Mouse (Mus musculus): ENCODE results near the gene Prkg1. TPM values are rescaled to one million over a fixed set of nuclear protein-coding genes. Genes with fewer than 3 reads are reported as not detected.
A peak's percentile ranks its signal among the peaks of the same experiment; 100 is the strongest.
"Not testable (repeated sequence)": the region's sequence is repeated elsewhere in the genome, so short reads cannot be mapped to it uniquely, and the experiment has no call there.

Gene Prkg1
- total RNA-seq, 4 experiments from 2014 or later = 13.9 to 18.1 (median 15.9) TPM

DNA sequence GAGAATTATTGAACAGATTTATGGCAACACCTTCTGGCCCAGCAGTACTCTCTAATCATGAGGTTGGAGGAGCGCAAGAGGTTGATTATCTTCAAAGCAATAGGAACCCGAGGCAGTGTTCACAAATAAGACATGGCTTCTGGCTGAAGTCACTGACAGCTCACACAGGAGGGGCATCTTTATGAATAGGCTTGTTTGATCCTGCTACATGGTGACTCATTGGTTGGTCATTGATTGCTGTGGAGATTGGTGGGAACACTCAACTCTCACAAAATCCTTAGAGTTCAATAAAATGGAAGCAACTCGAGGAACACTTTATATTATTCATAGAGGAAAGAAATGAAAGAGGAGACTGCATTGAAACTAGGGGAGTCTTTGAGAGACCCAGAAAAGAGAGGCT lies 322.5 kb downstream of the Prkg1 start:
- no peak for DNase-seq (ENCODE audit: low spot score in 2 of 2)

DNA sequence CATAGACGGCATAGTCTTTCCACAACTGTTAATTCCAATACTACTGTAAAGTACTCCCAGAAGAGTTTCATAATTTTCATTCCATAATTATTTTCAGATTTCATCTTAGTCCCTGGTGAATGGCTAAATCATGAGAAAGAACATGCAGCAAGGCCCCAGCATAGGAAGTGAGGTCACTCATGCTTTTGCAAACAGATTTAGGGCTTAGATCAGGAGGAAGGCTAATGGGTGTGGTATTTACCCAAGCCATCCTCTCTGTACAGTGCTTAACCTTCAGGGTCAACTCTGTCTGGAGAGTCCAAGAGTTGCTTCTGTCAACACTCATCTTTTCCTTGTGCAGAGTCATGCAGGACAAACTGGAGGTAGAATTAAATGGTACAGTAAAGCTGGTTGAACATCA lies 331.4 kb downstream of the Prkg1 start:
- no peak for DNase-seq (ENCODE audit: low spot score in 2 of 2)

DNA sequence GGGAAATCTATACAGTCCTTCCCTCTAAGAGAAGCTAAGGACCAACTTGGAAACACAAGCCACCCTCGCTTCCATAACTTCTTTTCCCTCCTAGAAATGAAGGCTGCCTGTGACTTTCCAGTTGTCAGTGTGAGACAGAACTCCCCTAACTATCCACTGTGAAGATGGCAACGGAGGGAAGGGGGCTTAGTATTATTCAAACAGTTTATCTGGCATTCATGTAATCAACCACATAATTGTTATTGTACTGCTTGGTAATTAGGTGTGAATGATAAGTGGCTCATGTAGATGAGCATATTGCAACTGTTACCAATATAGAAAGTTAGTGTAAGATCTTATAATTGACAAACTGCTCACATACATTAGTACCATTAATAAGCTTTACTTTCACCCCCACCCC lies 333.4 kb downstream of the Prkg1 start:
- DNase-seq (ENCODE audit: low spot score in 2 of 2) = no peak

DNA sequence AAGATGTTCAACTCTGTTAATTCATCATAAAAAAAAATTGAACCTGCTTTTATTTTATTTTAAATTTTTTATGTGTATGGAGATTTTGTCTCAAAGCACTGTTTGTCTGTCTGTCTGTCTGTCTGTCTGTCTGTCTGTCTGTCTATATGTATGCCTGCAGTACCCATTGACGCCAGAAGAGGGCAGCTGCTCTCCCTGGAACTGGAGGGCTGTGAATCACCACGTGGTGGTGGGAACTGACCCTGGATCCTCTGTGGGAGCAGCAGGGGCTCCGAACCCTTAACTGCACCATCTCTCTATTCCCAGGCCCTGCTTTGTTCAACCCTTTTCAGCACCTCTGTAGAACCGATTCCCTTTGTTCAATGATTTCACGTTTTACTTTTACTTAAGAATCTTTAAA lies 338.7 kb downstream of the Prkg1 start:
- no peak for DNase-seq (ENCODE audit: low spot score in 2 of 2)

DNA sequence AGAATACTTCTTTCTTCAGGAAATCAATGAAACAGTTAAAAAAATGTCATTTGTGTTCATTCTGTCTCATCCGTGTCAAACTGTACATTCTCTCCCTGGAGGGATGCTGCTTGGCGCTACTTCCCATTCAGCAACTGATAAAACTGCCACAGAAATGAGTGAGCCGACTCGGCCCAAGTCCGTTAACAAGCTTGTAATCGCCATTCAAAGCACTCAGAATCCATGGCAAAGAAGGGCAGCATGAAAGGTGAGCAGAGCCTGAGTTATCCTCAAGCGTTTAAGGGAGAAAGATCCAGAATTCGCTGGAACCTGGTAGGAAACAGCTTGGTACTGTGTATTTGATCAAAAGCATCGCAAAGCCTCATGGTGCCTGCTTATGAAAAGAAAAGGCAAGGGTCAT lies 339.6 kb downstream of the Prkg1 start:
- DNase-seq (ENCODE audit: low spot score in 2 of 2) = no peak

DNA sequence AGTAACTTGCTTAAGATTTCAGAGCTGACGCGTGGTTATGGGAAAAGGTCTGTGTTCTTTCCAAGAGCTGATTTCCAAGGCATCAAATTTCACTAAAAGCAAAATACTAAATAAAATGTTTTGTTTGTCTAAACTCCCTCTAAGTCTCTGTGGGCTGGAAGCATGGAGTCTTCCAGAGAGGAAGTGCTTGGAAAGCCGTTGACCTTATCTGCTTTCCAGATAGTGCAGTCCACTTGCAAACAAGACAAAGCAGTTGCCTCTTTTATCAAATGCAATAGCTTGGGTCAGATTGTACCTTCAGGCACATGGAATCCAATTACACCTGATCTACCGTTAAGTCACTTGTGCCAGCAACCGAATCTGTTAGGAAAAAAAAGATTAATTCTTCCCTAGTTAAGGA lies 340.5 kb downstream of the Prkg1 start:
- no peak for DNase-seq (ENCODE audit: low spot score in 2 of 2)

DNA sequence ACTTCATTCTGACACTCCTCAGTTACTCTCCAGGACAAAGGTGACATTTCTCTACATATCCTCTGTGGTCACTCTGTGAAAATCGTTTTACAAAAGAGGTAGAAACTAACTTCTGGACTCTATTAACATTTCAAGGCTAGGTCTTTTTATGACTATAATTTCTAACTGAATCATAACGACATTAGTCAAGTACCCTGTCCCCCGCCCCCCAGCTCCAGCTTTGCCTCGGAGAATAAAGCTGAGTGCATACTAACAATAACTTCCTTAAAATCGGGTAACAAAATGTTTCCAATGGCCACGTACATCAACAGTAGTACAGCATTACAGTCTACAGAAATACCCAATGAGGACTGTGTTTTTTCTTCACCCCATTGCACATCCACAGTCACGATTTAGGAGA lies 351.3 kb downstream of the Prkg1 start:
- DNase-seq (ENCODE audit: low spot score in 2 of 2) = no peak

DNA sequence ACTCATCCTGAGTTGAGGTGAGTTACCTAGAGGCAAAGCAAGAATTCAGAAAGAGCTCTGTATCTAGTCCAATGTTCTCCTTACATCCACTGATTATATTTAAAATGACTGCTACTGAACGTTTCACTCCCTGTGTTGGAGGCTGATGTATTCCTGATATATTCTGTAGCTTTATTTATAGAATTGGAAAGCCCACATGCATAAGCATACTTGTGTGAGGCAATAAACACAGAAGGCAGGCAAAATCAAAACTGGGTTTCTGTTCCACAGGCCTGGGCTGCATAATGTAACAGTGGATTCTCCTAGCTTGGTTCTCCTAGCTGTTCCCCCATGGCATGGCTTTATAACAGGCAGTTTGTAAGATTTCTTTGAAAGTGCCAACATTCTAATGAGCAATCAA lies 368.7 kb downstream of the Prkg1 start:
- peak in 1 of 2 experiments; percentile 16 for DNase-seq (ENCODE audit: low spot score in 2 of 2)

DNA sequence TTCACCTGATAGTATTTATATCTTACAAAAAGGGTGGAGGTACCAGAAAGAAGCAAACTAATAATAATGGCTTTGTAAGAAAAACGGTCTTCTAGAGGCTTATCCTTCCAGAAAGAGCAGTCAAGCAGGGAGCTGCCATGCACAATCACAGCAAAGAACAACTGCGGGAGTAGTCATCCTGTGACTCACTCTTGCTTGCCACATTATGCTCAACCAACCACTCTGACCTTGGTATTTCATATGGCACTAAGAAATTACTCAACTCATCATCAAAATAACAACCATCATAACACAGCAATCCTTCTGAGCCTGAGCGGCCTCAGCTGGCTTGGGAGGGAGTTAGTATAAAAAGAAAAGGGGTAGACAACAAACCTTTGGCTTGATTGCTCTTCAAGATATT lies 379.5 kb downstream of the Prkg1 start:
- no peak for DNase-seq (ENCODE audit: low spot score in 2 of 2)

DNA sequence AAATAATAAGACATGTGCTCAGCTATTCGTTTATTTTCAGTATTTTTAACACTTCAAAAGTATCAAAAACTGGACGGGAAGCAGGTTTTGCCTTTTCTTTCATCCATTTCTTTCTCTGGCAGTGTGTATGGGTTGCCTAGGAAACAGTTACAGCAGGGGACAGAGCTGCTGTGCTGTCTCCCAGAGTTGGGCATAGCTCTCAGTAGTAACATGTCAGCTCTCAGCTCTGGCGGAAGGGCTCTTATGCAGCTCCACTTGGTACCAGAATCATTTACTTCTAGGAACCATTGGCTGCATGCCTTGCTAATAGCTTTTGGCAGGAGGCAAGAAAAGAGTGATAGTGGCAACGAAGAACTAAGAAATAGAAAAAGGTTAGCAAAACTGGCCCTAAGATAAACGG lies 381.0 kb downstream of the Prkg1 start:
- peak in 1 of 2 experiments; percentile 13 for DNase-seq (ENCODE audit: low spot score in 2 of 2)

DNA sequence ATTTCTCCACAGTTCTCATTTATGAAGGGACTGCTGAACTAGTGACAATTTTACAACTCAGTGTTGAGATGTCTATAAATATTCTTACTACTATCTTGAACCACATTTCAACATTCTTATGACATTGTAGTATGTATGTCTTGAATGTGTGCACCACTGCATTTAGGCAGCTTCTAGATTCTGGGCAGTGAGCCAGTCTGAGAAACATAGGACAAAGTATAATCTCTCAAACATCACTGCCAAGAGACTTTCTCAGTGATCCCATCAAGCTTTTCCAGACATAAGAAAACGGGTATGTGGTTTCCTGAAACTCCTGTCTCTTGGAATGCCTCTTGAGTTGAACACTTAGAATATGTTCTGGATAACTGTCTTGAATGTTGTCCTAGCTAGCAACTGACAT lies 394.7 kb downstream of the Prkg1 start:
- DNase-seq (ENCODE audit: low spot score in 2 of 2) = no peak

DNA sequence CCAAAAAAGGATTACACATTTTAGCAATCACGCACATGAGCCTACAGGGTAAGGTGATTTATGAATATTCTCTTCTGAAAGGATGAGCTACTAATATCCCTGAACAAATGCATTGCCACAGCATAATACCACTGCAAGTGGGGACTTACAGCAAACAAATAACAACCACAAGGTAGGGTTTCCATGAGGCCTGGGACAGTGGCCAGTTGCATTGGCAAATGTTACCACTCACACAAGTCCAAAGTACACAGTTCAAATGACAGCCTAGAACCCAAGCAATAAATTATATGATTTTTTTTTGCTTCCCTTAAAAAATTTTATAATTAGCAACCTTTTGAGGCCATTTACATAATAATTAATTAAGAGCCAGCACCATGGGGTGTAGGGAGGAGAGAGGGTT lies 395.7 kb downstream of the Prkg1 start:
- DNase-seq (ENCODE audit: low spot score in 2 of 2) = no peak

DNA sequence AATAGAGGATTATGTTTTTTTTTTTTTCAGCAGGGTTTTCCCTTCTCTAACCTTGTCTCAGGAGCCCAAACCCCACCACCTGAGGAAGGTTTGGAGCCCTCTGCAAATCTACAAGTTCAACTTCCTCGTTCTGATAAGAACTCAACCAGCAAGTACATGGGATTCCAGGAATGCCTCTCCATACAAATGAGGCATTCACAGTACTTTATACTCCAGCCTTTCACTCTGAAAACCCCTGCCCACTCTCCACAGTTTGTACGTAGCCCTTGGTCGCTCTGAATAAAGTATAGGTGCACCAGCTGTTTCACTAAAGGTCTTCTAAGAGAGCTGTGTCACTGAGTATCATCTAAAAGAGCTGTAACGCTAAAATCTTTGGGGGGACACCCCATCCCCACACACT lies 402.8 kb downstream of the Prkg1 start:
- no peak for DNase-seq (ENCODE audit: low spot score in 2 of 2)

DNA sequence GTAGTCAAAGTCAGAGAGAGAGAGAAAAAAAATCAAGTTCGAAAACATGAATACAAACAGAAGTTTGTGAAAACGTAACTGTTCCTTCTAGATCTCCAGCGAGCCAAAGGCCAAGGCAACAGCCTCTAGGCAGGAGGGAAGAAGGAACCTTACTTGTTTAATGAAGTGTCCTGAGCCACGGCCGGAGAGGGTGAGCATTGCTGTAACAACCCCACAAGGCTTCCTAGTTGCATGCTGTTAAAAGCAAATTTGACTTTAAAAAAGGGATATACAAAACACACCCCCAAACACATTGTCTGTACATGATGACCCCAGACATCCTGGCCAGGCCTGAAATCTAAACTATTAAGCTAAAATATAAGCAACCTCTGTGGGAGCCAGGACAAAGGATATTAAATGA lies 403.3 kb downstream of the Prkg1 start:
- DNase-seq (ENCODE audit: low spot score in 2 of 2) = no peak

DNA sequence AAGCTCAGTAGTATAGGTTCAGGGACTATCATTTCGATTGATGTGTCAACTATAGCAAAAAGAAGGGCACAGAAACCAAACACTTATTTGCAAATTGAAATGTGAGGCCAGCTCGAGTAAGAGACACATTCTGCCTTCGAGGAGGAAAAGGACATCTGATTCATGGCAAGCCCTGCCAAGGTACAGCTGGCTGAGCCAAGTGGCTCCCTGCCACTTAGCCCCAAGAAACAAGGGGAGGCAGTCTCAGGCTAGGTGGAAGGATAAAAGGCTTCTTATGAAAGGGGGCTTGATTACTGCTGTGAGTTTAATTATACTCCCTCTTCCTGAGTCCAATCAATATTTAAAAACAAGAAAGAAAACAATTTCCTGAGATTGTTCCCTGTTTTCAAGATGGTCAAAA lies 403.7 kb downstream of the Prkg1 start:
- peak; percentile 18 to 35 for DNase-seq (ENCODE audit: low spot score in 2 of 2)

DNA sequence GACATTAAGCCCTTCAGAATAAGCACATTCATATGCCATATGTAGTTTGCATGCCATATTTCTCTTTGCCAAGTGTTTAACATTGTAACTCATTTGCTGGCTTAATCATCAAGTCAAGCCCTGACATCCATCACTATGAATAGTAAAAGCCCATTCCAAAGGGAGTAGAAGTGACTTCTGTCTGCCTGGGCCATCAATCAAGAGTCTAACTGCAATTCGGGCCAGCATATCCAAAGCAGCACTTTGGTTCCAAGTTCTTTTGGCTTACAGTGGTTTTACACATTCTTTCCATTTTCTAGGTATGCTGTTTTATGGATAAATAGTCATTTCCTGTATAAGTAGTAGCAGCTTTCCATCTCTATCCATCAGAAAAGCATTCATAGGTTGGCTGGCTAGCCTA lies 409.9 kb downstream of the Prkg1 start:
- no peak for DNase-seq (ENCODE audit: low spot score in 2 of 2)

DNA sequence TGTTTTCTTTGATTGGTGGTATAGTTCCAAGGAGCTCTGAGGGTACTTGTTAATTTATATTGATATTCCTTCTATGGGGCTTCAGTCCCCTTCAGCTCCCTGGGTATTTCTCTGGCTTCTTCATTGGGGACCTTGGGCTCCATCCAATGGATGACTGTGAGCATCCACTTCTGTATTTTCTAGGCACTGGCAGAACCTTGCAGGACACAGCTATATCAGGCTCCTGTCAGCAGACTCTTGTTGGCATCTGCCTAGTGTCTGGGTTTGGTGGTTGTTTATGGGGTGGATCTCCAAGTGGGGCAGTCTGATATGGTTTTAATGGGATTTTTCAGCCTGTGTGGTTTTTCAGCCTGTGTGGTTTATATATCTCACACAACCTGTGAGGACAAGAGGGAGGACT lies 412.0 kb downstream of the Prkg1 start:
- not testable (repeated sequence) for DNase-seq (ENCODE audit: low spot score in 2 of 2)

DNA sequence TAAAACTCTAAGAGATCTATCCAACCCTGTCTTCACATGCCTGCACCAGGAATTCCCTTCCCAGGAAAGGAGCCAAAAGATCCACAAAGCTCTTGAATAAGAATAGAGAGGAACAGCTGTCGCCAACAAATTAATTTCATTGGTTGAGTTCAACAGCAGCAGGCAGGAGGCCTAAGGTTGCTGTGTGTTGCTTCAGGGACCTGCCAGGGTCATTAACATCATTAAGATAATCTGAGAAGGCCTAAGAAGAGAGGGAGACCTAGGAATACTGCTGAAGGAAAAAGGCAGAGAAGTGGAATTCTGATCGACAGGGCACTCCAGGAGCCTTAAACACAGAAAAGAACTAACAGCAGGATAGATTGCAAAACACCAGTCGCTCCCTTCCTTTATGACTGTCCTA lies 413.0 kb downstream of the Prkg1 start:
- no peak for DNase-seq (ENCODE audit: low spot score in 2 of 2)

DNA sequence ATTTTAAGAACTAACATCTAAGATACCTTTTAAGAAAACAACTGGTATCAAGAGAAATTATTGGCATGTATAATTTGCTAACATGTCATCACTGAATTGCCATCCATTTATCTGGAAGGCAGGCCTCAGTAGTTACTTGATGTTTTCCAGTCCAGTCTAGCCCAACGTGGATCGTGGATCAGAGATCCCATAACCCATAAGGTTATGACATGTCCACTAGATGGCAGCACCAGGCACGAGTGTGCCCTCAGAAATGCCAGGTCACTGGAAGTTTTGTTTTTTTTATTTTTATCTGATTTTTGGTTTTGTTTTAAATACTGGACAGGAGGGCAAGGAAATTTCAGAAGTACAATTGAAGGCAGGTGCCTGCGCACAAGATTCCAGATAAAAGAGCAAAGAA lies 422.7 kb downstream of the Prkg1 start:
- no peak for DNase-seq (ENCODE audit: low spot score in 2 of 2)

DNA sequence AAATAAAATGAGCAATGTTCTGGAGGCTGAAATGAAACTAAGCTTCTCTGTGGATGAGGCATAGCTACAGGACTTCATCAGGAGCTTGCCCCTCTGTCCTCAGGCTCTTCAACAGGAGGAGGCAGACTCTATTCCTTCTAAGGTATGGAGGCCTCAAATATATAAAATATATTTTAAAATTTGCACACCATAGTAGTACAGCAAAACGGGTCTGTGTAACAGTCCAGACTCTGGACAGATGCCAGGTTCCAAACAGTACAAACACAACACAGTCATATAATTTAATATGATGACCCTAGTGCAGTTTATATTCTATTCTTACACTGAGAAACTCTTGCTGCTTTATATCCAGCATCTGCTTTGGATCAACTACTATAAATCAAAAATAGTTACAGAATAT lies 423.9 kb downstream of the Prkg1 start:
- DNase-seq (ENCODE audit: low spot score in 2 of 2) = no peak

DNA sequence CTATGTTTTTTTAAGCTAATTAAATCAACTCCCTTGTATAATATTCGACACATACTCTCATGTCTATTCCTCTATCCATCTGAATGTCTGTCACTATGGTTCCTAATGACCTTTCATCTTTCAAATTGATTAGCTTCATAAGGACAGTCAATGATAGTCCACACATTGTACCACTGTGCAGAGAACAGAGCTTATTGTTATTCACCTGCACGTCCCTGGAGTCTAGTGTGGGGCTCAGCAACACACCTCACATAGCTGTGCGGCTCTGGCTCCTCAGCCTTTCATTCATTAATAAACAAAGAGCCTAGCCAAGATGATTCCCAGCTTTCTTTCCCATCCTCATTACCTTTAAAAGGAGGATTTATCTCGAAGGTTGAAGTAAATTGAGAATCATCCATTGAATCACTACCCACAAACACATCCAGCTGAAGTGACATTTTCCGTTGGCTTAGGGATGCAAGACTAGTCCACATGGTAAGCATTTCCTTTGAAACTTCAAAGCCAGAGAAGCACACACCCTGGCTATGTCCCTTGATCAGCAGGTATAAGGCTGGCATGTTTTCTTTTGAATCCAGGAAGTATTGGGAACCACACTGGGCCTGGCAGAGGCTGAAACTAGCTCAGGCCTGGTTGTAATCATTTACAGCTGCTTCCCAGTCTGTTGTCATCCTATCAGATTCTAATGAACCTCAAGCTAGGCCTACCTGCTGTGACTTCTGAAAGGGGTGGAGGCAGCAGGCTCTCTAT lies 426.3 kb downstream of the Prkg1 start:
- DNase-seq (ENCODE audit: low spot score in 2 of 2) = no peak

DNA sequence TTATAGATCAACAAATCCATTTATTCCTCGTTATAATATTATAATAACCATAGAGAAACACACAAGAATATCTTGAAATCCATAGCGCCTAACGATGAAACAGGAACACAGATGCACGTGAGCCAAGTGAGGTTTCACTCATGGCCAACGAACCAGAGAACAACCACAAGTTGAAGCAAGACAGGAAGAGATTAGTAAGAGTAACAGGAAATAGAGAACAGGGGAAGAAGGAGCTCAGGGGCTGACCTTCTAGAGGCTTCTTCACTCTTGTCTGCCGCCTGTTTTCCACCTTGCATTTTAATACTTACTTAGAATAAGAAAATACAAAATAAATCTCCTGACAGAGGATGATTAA lies 427.0 kb downstream of the Prkg1 start:
- no peak for DNase-seq (ENCODE audit: low spot score in 2 of 2)

DNA sequence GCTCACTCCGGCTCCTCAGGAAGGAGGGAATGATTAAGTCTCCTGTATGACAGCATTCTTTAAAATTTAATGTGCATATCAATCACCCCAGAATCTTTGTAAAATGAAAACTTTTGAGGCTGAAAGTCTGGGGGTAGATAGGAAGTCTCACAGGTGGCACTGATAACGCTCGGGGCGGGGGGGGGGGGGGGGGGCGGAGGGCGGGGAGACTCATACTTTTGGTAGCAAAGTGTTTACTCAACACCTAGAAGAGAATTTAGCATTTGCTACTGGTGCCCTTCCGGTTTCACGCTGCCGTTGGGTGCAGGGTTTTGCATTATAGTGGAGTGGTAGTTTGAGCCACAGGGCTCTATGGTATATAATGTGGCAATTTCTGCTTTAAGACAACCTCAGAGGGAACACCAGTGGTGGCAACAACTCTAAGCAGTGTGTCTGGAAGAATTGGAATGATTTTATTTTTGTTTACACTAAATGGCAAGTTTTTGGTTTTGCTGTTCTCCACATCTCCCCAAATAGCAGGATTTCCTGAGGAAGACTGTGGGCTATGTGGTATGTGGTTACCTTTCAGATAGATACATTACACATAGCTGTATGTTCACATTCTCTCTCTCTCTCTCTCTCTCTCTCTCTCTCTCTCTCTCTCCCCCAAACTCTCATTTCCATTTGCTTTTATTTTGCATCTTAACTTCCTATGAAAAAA lies 427.5 kb downstream of the Prkg1 start:
- DNase-seq (ENCODE audit: low spot score in 2 of 2) = no peak

Data from left cerebral cortex, adult 8-10 months (tissue).